Mouse (Mus musculus): Measurements from ENCODE around the gene Upf1. TPM values are rescaled to one million over a fixed set of nuclear protein-coding genes. Genes with fewer than 3 reads are reported as not detected.

Upf1 gene
- polyA plus RNA-seq (2017; shearing (Covaris generic)) = 6.2 TPM

GRCm38 (mm10) chr8:70353194-70353817, at the start of gene Upf1:
TSS of gene Upf1 (minus strand) at chr8:70353278.

GRCm38 (mm10) chr8:70373397-70374317, 20.6 kb upstream of the Upf1 start, which contains the start of gene Comp:
TSS of gene Comp (plus strand) at chr8:70373558.

GRCm38 (mm10) chr8:70329124-70329834, 23.8 kb downstream of the Upf1 start, which contains the start of gene Gdf1:
TSS of gene Gdf1 (plus strand) at chr8:70329817.

GRCm38 (mm10) chr8:70315624-70316510, 37.2 kb downstream of the Upf1 start, which contains the start of gene Cers1:
TSS of gene Cers1 (plus strand) at chr8:70315775.

GRCm38 (mm10) chr8:70302358-70302890, 50.7 kb downstream of the Upf1 start, which contains the start of the genes Ddx49 and Cope:
TSS of gene Ddx49 (minus strand) at chr8:70302489.
TSS of gene Cope (plus strand) at chr8:70302518.

GRCm38 (mm10) chr8:70282603-70283135, 70.4 kb downstream of the Upf1 start, which contains the start of gene Homer3:
TSS of gene Homer3 (plus strand) at chr8:70282827.

Other genes starting within 250 kb of the Upf1 start
- not detected for gene Ncan, start 232.4 kb downstream of the Upf1 start, polyA plus RNA-seq (2017; shearing (Covaris generic))
- gene Nr2c2ap, start 221.9 kb downstream of the Upf1 start, polyA plus RNA-seq (2017; shearing (Covaris generic)) = 59.8 TPM
- 45.4 TPM for gene Rfxank, start 214.1 kb downstream of the Upf1 start, polyA plus RNA-seq (2017; shearing (Covaris generic))
- 66.7 TPM for gene Borcs8, start 213.8 kb downstream of the Upf1 start, polyA plus RNA-seq (2017; shearing (Covaris generic))
- gene Mef2b, start 213.6 kb downstream of the Upf1 start, polyA plus RNA-seq (2017; shearing (Covaris generic)) = 2.1 TPM
- 64.2 TPM for gene Tmem161a, start 180.9 kb downstream of the Upf1 start, polyA plus RNA-seq (2017; shearing (Covaris generic))
- gene Slc25a42, start 141.0 kb downstream of the Upf1 start, polyA plus RNA-seq (2017; shearing (Covaris generic)) = 14.6 TPM
- gene Sugp2, start 119.1 kb downstream of the Upf1 start, polyA plus RNA-seq (2017; shearing (Covaris generic)) = 37.7 TPM
- gene Armc6, start 118.8 kb downstream of the Upf1 start, polyA plus RNA-seq (2017; shearing (Covaris generic)) = 15.6 TPM
- 1.3 TPM for gene Homer3, start 70.5 kb downstream of the Upf1 start, polyA plus RNA-seq (2017; shearing (Covaris generic))
- 59.3 TPM for gene Ddx49, start 50.8 kb downstream of the Upf1 start, polyA plus RNA-seq (2017; shearing (Covaris generic))
- 349 TPM for gene Cope, start 50.8 kb downstream of the Upf1 start, polyA plus RNA-seq (2017; shearing (Covaris generic))
- not detected for gene Cers1, start 37.5 kb downstream of the Upf1 start, polyA plus RNA-seq (2017; shearing (Covaris generic))
- not detected for gene Gdf1, start 23.5 kb downstream of the Upf1 start, polyA plus RNA-seq (2017; shearing (Covaris generic))
- gene Comp, start 20.3 kb upstream of the Upf1 start, polyA plus RNA-seq (2017; shearing (Covaris generic)) = 1.1 TPM
- gene Crtc1, start 86.3 kb upstream of the Upf1 start, polyA plus RNA-seq (2017; shearing (Covaris generic)) = 19.0 TPM
- gene Klhl26, start 123.7 kb upstream of the Upf1 start, polyA plus RNA-seq (2017; shearing (Covaris generic)) = 18.6 TPM
- gene Tmem59l, start 134.1 kb upstream of the Upf1 start, polyA plus RNA-seq (2017; shearing (Covaris generic)) = not detected
- not detected for gene Crlf1, start 139.9 kb upstream of the Upf1 start, polyA plus RNA-seq (2017; shearing (Covaris generic))
- 110 TPM for gene Rex1bd, start 153.5 kb upstream of the Upf1 start, polyA plus RNA-seq (2017; shearing (Covaris generic))
- 1,044 TPM for gene Uba52, start 157.5 kb upstream of the Upf1 start, polyA plus RNA-seq (2017; shearing (Covaris generic))
- 450 TPM for gene Fkbp8, start 174.4 kb upstream of the Upf1 start, polyA plus RNA-seq (2017; shearing (Covaris generic))
- 84.7 TPM for gene Kxd1, start 174.7 kb upstream of the Upf1 start, polyA plus RNA-seq (2017; shearing (Covaris generic))
- 43.3 TPM for gene Ell, start 186.2 kb upstream of the Upf1 start, polyA plus RNA-seq (2017; shearing (Covaris generic))
- gene Isyna1, start 241.1 kb upstream of the Upf1 start, polyA plus RNA-seq (2017; shearing (Covaris generic)) = 98.4 TPM

Measured in inflammation-experienced regulatory T-cells, adult 16 weeks (primary cell).